Mouse (Mus musculus) liver, postnatal 0 days (tissue): ENCODE results near the gene Olfr1323. TPM values are rescaled to one million over a fixed set of nuclear protein-coding genes. Genes with fewer than 3 reads are reported as not detected.

ENCODE experiments used
- ATAC-seq: fragments of 200-750 bp; cut with Nextera tagmentation; 2 replicates; pipeline ENCODE4 v1.8.0; 2017; ENCODE audit warnings: mild to moderate bottlenecking, moderate library complexity
- DNase-seq: peaks from one replicate; pipeline ENCODE4 v3.0.0-alpha.2; 2016
- H3K27ac ChIP-seq: fragments of 300-500 bp; sonication (generic); 2 replicates; pipeline ENCODE4 v1.5.1; 2014; ENCODE audit warnings: antibody characterized with exemption, moderate library complexity, mild to moderate bottlenecking, low read depth
- H3K27me3 ChIP-seq: fragments of 300-500 bp; sonication (generic); 2 replicates; pipeline ENCODE4 v1.6.1; 2014; ENCODE audit warnings: low read length, control low read depth, mixed read lengths; ENCODE audit not compliant: insufficient read depth
- H3K36me3 ChIP-seq: fragments of 300-500 bp; sonication (generic); replicated peaks from 2 replicates; pipeline ENCODE4 v1.6.1; 2014; ENCODE audit warnings: mild to moderate bottlenecking, control low read depth, low read length, moderate library complexity, mixed read lengths; ENCODE audit not compliant: insufficient read depth
- H3K4me1 ChIP-seq: fragments of 300-500 bp; sonication (generic); 2 replicates; pipeline ENCODE4 v1.6.1; 2014; ENCODE audit warnings: antibody characterized with exemption, mild to moderate bottlenecking, control low read depth; ENCODE audit not compliant: insufficient read depth
- H3K4me2 ChIP-seq: fragments of 300-500 bp; sonication (generic); 2 replicates; pipeline ENCODE4 v1.6.1; 2014; ENCODE audit warnings: low read depth, mild to moderate bottlenecking, low read length, moderate library complexity, mixed read lengths
- H3K4me3 ChIP-seq: fragments of 300-500 bp; sonication (generic); 2 replicates; pipeline ENCODE4 v1.5.1; 2014; ENCODE audit warnings: low read depth, low read length
- H3K9ac ChIP-seq: fragments of 300-500 bp; sonication (generic); replicated peaks from 2 replicates; pipeline ENCODE4 v1.6.1; 2014; ENCODE audit warnings: mild to moderate bottlenecking, moderate library complexity
- H3K9me3 ChIP-seq: fragments of 300-500 bp; sonication (generic); 2 replicates; pipeline ENCODE4 v1.6.1; 2016; ENCODE audit warnings: mild to moderate bottlenecking, control low read depth, low read length, mixed read lengths
- CTCF ChIP-seq: sonication (generic); IDR thresholded peaks from 2 replicates; pipeline ENCODE4 v1.5.1; 2016; ENCODE audit warnings: antibody characterized with exemption, low read depth
- EP300 ChIP-seq: IDR thresholded peaks from 2 replicates; pipeline ENCODE4 v1.6.1; 2016; ENCODE audit warnings: antibody characterized with exemption, low read depth, mild to moderate bottlenecking
- WGBS: fragments of 180-500 bp; shearing (Covaris S2); extraction: QIAGEN DNeasy Blood & Tissue Kit; methylation state at CpG from one replicate; pipeline ENCODE4 v1.1.7; 2014; ENCODE audit not compliant: insufficient replicate concordance; 5-methylcytosine and 5-hydroxymethylcytosine counted together
- polyA plus RNA-seq: library from polyadenylated mRNA; unstranded; fragments of >200 nt; fragmentation: Nextera tagmentation; extraction: Ambion mirVana; gene quantifications from 2 replicates; pipeline ENCODE4 v1.2.1, GENCODE M21; 2015

Gene Olfr1323
- not detected in 2 replicates for polyA plus RNA-seq

- Histone ChIP-seq H3K9ac (no peak within 1 kb of the TSS), H3K27ac (no peak within 1 kb of the TSS), H3K36me3 (no peaks in the 10 kb centered on the region), H3K9me3 (no peaks in the 10 kb centered on the region), H3K4me3 (no peak within 1 kb of the TSS), H3K4me1 (no peaks in the 10 kb centered on the region), H3K4me2 (no peak within 1 kb of the TSS), H3K27me3 (no peaks in the 10 kb centered on the region)
- 75% methylated on average over 1 of the region's 1 CpGs for WGBS
- DNase-seq (no peak), ATAC-seq (no peak)
- no peak for TF ChIP-seq CTCF
Measured at GRCm38 (mm10) chrX:50019259-50019658, at the start of gene Olfr1323. Gene Olfr1323 (minus strand): TSS chrX:50019359.

GRCm38 (mm10) chrX:50012242-50012641 lies 6.9 kb downstream of the Olfr1323 start:
- H3K27ac ChIP-seq = no peak overlapping the region
- no peak overlapping the region for H3K4me3 ChIP-seq
- no peak for TF ChIP-seq EP300
- TF ChIP-seq CTCF = no peak
- H3K4me2 ChIP-seq = no peak overlapping the region
- H3K9ac ChIP-seq = no peak overlapping the region
- ATAC-seq (no peak), DNase-seq (no peak)
- H3K27me3 ChIP-seq = no peaks in the 10 kb centered on the region
- H3K9me3 ChIP-seq = no peaks in the 10 kb centered on the region
- H3K4me1 ChIP-seq = no peaks in the 10 kb centered on the region
- no peaks in the 10 kb centered on the region for H3K36me3 ChIP-seq
- WGBS = 39% methylated on average over 4 of the region's 4 CpGs

Other genes starting within 250 kb of the Olfr1323 start
- 6.8 and 7.7 TPM in 2 replicates for gene Igsf1, start 221.6 kb downstream of the Olfr1323 start, polyA plus RNA-seq
- gene Olfr1322, start 127.9 kb downstream of the Olfr1323 start, polyA plus RNA-seq = not detected in 2 replicates